Mouse (Mus musculus): ENCODE measurements around the gene Thrb. TPM values are rescaled to one million over a fixed set of nuclear protein-coding genes. Genes with fewer than 3 reads are reported as not detected.

Gene Thrb
- total and polyA plus RNA-seq, 3 experiments: not detected

DNA sequence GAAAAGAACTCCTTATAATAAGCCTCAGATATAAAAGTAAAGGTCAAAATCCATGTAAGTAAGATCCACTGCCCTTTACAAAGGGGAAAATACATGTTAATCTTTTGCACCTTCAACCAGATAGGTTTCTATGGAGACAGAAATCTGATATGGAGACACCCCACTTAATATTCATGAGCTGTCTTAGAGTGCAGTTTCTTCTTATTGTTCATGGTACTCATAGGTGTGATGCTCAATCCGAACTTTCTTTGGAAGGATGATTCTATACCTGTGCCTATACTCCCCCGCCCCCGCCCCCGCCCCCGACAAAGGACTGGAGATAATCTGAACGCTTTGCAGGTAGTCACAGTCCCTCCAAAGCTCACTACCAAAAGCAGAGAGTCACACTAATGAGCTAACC, 312.6 kb downstream of the Thrb start:
- Histone ChIP-seq H3K27me3 (ENCODE audit: control insufficient read depth in 1 of 2, insufficient read depth in 2 of 2, low read length in 2 of 2) (no peaks in the 10 kb centered on the region), H3K27ac (ENCODE audit: control insufficient read depth, low read depth, low read length) (no peak overlapping the region)

DNA sequence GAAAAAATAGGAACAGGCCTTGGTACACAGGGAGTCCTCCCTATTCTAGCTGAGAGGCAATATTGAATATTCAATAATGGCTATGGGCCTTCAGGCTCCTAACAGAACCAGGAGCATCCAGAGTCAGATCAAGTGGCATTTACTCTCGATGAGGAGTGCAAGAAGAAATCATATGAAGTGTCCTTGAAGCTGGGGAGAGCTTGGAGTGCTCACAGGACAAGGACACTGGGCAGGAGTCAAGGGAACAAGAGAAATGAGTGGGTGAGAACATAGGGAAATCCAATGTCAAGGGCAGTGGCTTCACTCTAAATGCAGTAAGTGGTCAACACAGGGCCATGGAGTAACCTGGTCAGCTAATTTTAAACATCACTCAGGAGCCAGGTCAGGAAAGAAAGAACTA, 315.7 kb downstream of the Thrb start:
- no peak overlapping the region for H3K4me3 ChIP-seq (ENCODE audit: control insufficient read depth in 1 of 2, insufficient read depth in 1 of 2, low read depth in 2 of 2, low read length in 2 of 2)
- no peak overlapping the region for H3K27ac ChIP-seq (ENCODE audit: control insufficient read depth, low read depth, low read length)
- H3K9me3 ChIP-seq (replicated peaks; ENCODE audit: insufficient read depth, low read length): no peaks in the 10 kb centered on the region
- H3K27me3 ChIP-seq (ENCODE audit: control insufficient read depth in 1 of 2, insufficient read depth in 2 of 2, low read length in 2 of 2): no peaks in the 10 kb centered on the region
- no peaks in the 10 kb centered on the region for H3K4me1 ChIP-seq (ENCODE audit: control insufficient read depth in 1 of 2, insufficient read depth in 2 of 2, low read length in 2 of 2)
- no peaks in the 10 kb centered on the region for H3K36me3 ChIP-seq (ENCODE audit: control insufficient read depth in 1 of 2, insufficient read depth in 2 of 2, low read length in 2 of 2)
- TF ChIP-seq MAFK (IDR thresholded peaks at IDR 0.05; ENCODE audit: borderline replicate concordance, low read depth, low read length): no peak
- TF ChIP-seq NRF1 (IDR thresholded peaks at IDR 0.05; ENCODE audit: insufficient read depth, low read depth, low read length, poor library complexity, severe bottlenecking): no peak
- no peak for TF ChIP-seq EP300 (IDR thresholded peaks at IDR 0.05; ENCODE audit: low read depth in 1 of 2, low read length in 2 of 2)
- TF ChIP-seq MAX (IDR thresholded peaks at IDR 0.05; ENCODE audit: low read length): no peak
- no peak for TF ChIP-seq TBP (IDR thresholded peaks at IDR 0.05; ENCODE audit: low read depth, low read length)
- no peak for TF ChIP-seq POLR2A (IDR thresholded peaks at IDR 0.05; ENCODE audit: control insufficient read depth in 1 of 2, insufficient read depth in 1 of 2, low read depth in 1 of 2, low read length in 2 of 2, poor library complexity in 1 of 2)
- TF ChIP-seq CHD1 (IDR thresholded peaks at IDR 0.05; ENCODE audit: low read depth, low read length): no peak
- TF ChIP-seq GABPA (IDR thresholded peaks at IDR 0.05; ENCODE audit: low read depth, low read length): no peak
- no peak for TF ChIP-seq MAZ (IDR thresholded peaks at IDR 0.05; ENCODE audit: low read depth, low read length)
- TF ChIP-seq TAL1 (IDR thresholded peaks at IDR 0.05; ENCODE audit: low read length): no peak
- TF ChIP-seq RCOR1 (IDR thresholded peaks at IDR 0.05; ENCODE audit: low read depth, low read length): no peak
- TF ChIP-seq MEF2A (IDR thresholded peaks at IDR 0.05; ENCODE audit: extremely low read depth, insufficient replicate concordance, low read depth, low read length, poor library complexity, severe bottlenecking): no peak
- TF ChIP-seq MYB (IDR thresholded peaks at IDR 0.05; ENCODE audit: low read depth, low read length): no peak
- no peak for TF ChIP-seq UBTF (IDR thresholded peaks at IDR 0.05; ENCODE audit: borderline replicate concordance, insufficient read depth, low read depth, low read length)
- TF ChIP-seq GATA1 (IDR thresholded peaks at IDR 0.05; ENCODE audit: low read depth, low read length): no peak
- no peak for TF ChIP-seq SIN3A (IDR thresholded peaks at IDR 0.05; ENCODE audit: low read length)
- DNase-seq (ENCODE audit: low read depth, low spot score): no peak
- no peaks in the 10 kb centered on the region for H3K79me2 ChIP-seq (ENCODE audit: control insufficient read depth, insufficient read depth, low read length, poor library complexity)
- H3K9ac ChIP-seq (ENCODE audit: control insufficient read depth, low read depth, low read length, poor library complexity, severe bottlenecking): no peak overlapping the region

More for the DNA sequence above, 312.6 kb downstream of the Thrb start:
- no peaks in the 10 kb centered on the region for H3K79me2 ChIP-seq (ENCODE audit: control insufficient read depth, insufficient read depth, low read length, poor library complexity)
- no peak overlapping the region for H3K9ac ChIP-seq (ENCODE audit: control insufficient read depth, low read depth, low read length, poor library complexity, severe bottlenecking)
- H3K4me3 ChIP-seq (ENCODE audit: control insufficient read depth in 1 of 2, insufficient read depth in 1 of 2, low read depth in 2 of 2, low read length in 2 of 2): no peak overlapping the region
- TF ChIP-seq MAFK (IDR thresholded peaks at IDR 0.05; ENCODE audit: borderline replicate concordance, low read depth, low read length) (no peak), NRF1 (IDR thresholded peaks at IDR 0.05; ENCODE audit: insufficient read depth, low read depth, low read length, poor library complexity, severe bottlenecking) (no peak), NELFE (IDR thresholded peaks at IDR 0.05; ENCODE audit: low read depth, low read length) (no peak)
- H3K9me3 ChIP-seq (replicated peaks; ENCODE audit: insufficient read depth, low read length): no peaks in the 10 kb centered on the region
- no peak for DNase-seq (ENCODE audit: low read depth, low spot score)
- no peaks in the 10 kb centered on the region for H3K4me1 ChIP-seq (ENCODE audit: control insufficient read depth in 1 of 2, insufficient read depth in 2 of 2, low read length in 2 of 2)
- H3K36me3 ChIP-seq (ENCODE audit: control insufficient read depth in 1 of 2, insufficient read depth in 2 of 2, low read length in 2 of 2): no peaks in the 10 kb centered on the region
